Mouse (Mus musculus): ENCODE data around the gene Syt7.
A peak's percentile ranks its signal among the peaks of the same experiment; 100 is the strongest.

Gene Syt7

DNA sequence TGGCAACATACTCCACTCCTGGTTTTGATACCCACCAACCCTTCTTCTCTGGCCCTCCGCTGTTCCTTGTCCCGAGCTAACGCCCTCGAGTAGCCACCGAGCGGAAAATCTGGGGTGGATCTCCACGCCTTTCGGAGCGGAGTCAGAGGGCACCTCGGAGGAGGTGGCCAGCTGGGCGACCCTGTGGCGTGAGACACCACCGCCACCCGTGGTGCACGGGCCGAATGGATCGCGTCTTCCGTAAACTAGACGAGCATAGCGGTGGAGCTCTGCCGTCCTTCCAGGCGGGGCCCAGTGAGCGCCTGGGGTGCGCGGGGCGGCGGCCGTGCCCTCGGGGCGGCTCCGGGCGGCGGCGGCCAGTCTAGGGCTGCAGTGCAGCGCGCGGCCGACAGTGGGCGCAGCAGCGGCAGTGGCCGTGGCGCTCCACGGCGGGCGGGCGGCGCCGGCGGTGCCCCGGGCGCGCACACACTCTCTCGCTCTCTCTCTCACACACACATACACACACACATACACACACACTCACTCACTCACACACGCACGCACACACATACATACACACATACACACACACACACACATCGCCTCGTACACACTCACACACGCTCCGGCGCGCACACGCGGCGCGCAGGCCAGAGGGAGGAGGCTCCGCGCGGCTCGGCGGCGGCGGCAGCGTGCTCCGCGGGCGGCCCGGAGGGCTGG lies at the start of gene Syt7:
Gene Syt7 (plus strand): TSS at position 476 of the 699 bp plus-strand sequence.
- DNase-seq (ENCODE audit: extremely low spot score): peak; percentile 98

DNA sequence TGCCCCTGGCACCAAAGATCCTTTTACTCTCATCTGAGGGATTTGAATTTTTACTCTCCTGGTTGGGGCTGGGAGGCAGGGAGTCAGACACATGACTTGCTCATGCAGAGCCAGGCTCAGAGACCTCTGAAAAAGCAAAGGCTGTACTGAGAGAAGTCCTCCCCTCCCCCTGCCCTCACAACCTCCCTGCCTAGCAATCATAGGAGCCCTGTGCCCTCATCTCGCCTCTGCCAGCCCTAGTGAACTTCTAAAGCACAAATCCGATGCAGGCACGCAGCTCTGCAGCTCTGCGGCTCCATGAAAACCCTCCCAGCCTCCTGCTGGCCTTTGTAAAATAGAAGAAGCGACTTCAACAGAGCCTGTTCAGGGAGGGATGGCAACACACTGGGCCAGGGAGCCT lies 49.6 kb upstream of the Syt7 start:
- no peak for DNase-seq (ENCODE audit: extremely low spot score)

DNA sequence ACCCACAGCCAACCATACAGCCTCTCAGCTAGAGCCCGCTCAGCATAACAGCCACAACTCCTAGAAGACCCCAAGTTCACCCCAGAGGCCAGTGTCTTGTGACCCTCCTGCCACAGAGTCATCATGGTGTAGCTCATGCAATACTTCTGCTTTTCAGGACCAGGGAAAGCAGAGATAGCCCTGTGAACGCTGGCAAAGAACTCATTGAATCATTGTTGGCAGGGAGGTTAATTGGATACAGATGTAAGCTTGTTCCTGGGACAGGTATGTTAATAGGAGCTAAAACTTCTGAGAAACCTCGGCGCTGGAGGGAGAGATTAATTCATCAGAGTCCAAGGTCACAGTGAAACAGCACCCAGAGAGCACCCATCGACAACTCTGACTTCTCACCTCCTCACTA lies 48.2 kb upstream of the Syt7 start:
- DNase-seq (ENCODE audit: extremely low spot score): no peak

DNA sequence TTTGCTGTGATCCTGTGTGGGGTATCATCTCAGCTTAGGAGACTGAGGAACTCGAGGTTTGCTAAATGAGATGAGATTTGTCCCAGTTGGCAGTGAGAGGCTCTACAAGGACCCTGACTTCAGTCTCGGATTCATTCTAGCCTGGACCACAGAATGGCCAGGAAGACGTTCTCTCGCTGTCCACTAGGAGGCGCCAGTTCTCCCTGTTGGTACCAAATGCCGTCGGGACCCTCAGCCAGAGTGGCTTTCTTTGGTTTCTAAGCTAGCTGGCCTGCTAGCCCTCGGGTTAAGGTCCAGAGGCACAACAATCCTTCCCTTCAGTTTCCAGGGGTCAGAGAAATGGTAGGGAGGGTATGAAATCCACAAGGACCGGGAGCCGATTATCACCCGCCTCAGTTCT lies 47.7 kb upstream of the Syt7 start:
- DNase-seq (ENCODE audit: extremely low spot score): peak; percentile 72

DNA sequence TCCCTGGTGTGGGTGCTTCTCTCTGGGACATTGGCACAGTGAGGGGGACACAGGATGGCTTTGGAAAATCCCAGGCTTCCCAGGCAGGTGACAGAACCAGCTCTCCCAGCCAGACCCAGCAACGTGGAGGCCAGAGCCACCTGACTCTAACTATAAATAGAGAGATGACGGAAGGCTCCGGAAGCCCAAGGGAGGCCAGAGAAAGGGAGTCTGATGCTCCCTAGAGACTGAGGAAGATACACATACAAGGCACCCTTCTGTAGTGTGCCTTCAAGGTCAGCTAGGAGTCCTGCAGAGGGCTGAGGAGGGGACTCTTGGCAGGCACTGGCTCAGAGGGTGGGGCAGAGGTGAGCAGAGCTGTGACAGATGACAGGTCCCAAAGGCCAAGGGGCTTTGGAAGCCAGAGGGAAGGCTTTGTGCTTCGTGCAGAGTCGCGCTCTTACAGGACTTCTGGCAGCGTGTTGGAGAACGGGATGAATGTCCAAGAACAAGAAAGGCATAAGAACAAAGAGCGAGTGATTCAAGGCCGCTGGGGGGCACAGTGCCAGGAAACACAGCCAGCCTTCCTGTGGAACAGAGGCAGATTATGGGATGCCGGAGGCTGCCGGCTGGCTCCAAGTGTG lies 47.0 kb upstream of the Syt7 start:
- DNase-seq (ENCODE audit: extremely low spot score): no peak

DNA sequence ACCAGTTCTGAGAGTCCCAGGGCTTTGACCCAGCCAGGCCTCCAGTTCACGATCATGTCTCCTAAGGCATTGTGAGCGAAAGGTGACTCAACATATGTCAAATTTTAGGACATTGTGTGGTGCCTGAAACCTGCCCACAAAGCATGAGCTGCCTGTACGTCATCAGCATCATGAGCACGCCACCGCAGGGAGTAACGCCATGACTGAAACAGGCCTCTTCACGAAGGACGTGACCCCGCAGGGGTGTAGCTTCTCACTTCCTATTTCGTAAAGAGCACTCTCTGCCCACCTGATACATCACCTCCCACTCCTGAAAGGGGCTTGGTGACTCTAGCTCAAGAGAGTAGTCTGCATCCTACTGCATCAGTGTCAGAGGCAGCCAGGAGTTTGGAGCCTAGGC lies 45.0 kb upstream of the Syt7 start:
- no peak for DNase-seq (ENCODE audit: extremely low spot score)

DNA sequence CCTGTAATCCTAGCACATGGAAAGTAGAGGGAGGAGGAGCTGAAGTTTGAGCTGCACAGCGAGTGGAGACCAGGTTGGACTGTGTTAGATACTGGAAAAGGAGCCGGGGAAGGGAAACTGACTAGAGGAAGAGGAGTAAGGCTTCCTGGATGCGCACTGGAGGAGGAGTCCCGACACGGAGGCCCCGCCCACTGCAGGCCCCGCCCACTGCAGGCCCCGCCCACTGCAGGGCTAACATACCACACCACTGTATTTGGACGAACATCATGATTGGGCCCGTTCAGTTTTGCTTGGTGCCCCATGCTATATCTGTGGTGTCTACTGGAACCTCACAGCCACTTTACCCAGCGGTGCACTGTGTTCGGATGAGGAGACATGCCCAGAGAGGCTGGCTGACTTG lies 43.2 kb upstream of the Syt7 start:
- no peak for DNase-seq (ENCODE audit: extremely low spot score)

GRCm38 (mm10) chr19:10347628-10348273 lies 41.1 kb upstream of the Syt7 start:
- DNase-seq (ENCODE audit: extremely low spot score): no peak

DNA sequence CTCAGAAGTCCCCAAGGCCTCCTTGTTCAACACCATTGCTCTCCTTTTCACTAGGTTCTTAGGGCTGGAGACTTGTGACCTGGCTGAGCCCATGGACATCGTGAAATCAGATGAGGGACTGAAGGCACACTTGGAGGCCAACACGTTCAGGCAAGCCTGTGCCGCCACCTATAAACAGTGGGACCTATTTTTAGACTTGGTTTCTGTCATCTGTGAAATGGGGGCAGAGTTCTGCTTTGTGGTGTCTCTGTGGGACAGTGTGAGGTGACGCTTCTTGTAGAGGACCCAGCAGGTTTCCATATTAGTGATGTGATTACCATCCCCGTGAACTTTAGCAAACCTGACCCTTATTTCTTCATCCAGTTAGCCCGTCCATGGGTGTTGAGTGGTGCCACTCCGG lies 36.7 kb upstream of the Syt7 start:
- DNase-seq (ENCODE audit: extremely low spot score): no peak

- DNase-seq (ENCODE audit: extremely low spot score): no peak
Measured at GRCm38 (mm10) chr19:10354830-10355229, 34.1 kb upstream of the Syt7 start.

DNA sequence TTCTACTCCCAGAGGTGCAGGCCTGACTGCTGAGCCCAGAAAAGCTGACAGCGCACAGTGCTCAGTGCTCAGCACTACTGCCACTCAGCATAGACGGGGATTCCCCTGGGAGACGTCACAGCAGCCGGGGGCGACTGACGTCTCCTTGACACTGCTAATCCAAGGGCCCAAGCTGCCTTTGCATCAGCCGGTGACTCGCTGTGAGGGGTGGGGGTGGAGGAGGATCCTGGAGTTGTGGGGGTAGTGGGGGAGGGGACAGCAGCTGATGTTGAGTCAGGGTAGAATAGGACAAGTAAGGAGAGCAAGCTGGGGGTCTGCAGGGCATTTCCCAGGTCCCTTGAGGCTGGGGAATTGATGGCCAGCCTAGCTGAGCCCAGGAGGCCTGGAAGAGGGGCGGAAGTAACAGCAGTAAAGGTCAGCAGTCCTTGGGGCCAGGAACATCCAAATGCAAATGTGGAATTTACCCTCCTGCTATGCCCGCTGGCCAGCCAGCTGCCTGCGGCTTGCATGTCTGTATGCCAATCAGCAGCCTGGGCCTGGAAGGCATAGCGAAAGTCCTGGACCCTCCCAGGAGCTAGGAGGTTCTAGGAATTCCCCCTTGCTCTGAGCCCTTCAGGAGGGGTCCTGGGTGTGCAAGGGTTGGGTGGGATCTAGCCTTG lies 31.9 kb upstream of the Syt7 start:
- DNase-seq (ENCODE audit: extremely low spot score): peak; percentile 44

DNA sequence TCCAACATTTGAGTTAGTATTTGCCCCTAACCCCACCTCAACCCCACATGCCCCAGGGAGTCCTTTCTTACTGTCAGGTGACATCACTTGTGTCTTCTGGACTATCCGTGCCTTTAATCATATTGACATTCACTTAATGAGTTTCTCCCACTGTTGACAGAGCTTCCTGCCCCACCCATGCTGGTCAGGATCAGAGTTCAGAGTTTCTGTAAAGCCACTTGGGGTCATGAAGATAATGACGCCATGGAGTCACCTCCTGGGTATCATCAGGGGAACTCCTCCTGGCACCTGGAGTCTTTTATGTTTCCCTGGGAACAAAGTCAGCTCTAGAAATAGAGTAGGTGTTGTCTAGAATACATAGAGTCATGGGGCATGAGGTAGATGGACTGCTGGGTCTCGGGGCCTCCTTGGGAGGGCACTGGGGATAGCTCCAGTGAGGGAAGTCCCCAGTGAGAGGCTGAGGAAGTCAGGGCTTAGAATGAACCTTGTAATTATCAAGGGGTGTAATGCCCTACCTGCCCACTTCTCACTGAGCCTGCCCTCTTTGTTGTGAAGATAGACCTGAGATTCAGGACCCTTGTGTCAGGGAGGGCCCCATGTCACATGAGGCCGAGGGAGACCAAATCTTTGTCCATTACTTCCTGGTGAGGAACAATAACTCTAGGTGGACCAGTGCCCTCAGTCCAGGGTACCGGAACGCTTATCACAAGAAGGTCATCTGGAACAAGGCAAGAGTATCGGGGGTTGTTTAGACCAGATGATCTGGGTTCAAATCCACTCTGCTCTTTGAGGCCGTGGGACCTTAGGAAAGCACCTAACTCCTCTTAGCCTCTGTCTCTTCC lies 29.6 kb upstream of the Syt7 start:
- no peak for DNase-seq (ENCODE audit: extremely low spot score)

GRCm38 (mm10) chr19:10362473-10363129 lies 26.3 kb upstream of the Syt7 start:
- DNase-seq (ENCODE audit: extremely low spot score): no peak

DNA sequence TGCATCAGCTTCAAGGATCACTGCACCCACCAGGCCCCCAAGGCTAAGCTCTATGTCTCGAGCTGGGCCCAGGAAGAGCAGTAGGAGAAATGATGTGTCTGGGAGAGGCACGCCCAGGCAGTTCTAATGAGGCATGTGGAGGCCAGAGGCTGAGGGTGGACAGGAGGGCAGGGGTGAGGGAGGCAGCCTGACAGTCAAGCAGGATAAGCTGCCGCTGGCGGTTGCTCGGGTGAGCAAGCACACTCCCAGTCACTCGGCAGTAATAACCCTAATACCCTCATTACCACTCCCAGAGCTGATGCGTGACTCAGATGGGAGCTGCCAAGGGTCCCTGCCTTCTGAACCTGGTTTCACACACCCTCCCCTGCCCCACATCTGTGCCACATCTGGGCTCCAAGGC lies 25.0 kb upstream of the Syt7 start:
- no peak for DNase-seq (ENCODE audit: extremely low spot score)

GRCm38 (mm10) chr19:10366116-10366845 lies 22.6 kb upstream of the Syt7 start:
- DNase-seq (ENCODE audit: extremely low spot score): no peak

GRCm38 (mm10) chr19:10367802-10368201 lies 21.1 kb upstream of the Syt7 start:
- DNase-seq (ENCODE audit: extremely low spot score): no peak

GRCm38 (mm10) chr19:10369936-10370335 lies 19.0 kb upstream of the Syt7 start:
- no peak for DNase-seq (ENCODE audit: extremely low spot score)

GRCm38 (mm10) chr19:10373191-10373590 lies 15.7 kb upstream of the Syt7 start:
- no peak for DNase-seq (ENCODE audit: extremely low spot score)

DNA sequence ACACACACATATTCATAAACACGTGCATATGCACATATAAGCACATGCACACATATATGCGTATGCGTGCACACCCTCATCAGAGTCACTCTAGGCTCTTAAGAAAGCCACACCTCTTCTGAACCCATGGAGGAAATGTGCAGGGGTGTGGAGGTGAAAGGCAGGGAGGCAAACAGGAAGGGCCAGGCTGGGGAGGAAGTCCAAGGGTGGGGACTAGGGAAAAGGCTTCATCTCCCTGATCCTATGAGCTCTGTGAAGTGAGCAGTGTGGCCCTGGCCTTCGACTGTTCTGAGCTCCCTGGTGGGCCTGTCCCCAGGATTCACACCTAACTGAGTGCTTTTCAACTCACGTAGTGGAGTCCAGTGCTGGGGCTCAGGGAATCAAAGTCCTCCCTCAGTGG lies 13.6 kb upstream of the Syt7 start:
- no peak for DNase-seq (ENCODE audit: extremely low spot score)

- DNase-seq (ENCODE audit: extremely low spot score): no peak
Measured at GRCm38 (mm10) chr19:10379978-10380377, 8.9 kb upstream of the Syt7 start.

DNA sequence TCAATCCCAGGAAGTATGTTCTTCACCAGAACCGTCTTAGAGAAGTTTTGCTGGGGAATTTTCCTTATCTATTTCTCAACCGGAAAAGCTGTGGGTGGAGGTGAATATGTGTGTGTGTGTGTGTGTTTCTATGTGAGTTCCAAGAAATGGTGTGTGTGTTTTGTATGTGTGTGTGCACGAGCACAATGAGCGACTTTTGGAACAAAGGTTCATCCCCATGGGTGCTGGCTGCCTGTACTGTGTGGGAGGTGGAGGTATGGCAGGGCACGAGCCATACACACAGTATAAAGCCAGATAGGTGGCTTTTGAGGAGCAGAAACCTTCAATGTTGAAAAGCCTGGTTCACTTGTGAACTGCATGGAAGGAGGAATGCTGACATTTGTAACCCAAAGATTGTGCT lies 1.2 kb upstream of the Syt7 start:
- no peak for DNase-seq (ENCODE audit: extremely low spot score)
